Mouse (Mus musculus) retina, adult 2 months (tissue): ENCODE results near the gene Mycbpap.

Experiments used
- DNase-seq: peaks from one replicate; pipeline ENCODE4 v3.0.0-alpha.2; 2012; ENCODE audit warnings: low read depth, low spot score

The Mycbpap gene

DNA sequence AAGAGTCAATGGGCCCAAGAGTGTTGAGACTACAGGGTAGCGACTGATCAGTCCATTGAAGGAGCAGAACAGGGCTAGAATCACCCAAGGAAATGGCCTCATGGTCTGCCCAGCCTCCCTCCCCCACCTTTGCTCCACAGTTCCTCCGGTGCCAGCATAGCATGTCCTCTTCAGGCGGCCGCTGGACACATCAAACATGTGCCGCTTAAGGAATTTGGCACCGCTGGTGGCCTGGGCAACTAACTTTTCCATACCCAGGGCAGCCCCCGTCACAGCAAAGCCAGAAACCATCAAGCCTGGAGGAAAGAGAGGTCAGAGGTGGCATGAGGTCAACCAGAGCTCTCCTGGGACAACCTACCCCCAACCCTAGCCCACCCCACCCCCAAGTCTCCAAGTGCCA lies 39.6 kb downstream of the Mycbpap start:
- DNase-seq = no peak

DNA sequence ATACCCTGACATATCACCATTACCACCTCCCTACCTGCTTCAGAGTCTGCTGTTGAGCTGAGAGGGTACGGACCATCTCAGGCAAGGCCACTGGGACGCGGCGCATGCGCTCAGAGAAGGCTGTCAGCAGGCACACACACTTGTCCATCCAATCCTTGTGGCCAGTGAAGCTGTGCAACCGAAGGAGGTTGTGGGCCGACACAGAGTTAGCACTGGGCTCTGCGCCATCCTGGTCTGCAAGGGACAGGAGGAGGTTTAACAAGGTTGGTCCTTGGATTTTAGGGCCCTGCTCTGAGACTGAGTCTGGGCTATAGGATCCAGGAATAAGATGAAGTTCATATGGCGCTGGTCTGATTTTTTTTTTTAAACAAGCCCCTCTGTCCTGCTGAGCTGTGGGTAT lies 41.2 kb downstream of the Mycbpap start:
- DNase-seq = no peak

DNA sequence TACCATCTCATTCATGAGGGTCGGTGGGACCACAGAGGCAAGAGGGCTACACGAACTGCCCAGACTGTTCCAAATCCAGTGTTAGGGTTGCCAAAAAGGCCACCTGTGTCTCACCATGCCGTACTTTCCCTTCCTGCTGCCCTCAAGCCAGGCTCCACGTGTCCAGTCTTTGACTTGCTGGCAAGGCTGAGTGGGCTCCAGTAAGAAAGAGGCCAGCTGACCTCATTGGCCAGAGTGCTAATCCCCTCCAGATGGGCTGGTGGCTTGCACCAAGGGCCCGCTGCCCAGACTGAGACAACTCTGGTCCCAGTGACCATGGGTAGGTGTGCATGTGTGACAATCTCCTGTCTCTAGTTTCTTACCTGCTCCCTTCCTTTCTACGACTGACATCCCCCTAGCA lies 43.9 kb downstream of the Mycbpap start:
- DNase-seq = no peak

DNA sequence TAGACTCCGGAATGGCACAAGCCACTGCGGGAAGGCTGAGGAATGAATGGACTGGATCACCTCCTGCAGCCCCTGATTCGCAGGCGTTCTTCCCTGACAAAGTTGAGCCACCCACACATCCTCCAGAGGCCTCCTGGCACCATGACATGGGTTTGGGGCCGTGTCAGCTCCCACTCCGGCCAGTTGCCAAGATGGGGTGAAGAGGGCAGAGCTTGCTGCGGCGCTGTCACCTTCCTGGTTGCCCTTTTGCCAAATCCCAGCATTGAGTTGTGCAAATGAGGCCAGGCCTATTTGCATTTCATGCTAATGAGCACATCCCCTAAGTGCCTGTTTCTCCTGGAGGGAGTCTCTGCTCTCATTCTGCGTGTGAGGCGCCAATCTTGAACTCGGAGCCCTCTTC lies 45.8 kb downstream of the Mycbpap start:
- no peak for DNase-seq

DNA sequence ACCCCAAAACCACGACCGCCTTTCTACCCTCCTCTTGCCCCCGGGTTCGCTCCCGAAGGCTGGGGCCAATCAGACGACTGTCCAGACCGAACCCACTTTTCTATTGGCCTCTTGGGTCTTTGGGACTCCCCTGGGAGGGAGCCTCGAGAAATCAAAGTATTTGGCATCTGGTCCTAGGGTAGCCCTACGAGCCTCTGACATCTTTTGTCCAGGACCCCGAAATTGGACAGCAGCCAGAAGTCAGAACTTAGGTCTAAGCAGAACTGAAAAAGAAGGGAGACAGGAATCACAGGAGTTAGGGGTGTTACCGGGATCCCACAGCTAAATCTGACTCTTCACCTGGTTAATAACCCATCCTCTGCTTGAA lies 47.0 kb downstream of the Mycbpap start:
- DNase-seq = no peak

DNA sequence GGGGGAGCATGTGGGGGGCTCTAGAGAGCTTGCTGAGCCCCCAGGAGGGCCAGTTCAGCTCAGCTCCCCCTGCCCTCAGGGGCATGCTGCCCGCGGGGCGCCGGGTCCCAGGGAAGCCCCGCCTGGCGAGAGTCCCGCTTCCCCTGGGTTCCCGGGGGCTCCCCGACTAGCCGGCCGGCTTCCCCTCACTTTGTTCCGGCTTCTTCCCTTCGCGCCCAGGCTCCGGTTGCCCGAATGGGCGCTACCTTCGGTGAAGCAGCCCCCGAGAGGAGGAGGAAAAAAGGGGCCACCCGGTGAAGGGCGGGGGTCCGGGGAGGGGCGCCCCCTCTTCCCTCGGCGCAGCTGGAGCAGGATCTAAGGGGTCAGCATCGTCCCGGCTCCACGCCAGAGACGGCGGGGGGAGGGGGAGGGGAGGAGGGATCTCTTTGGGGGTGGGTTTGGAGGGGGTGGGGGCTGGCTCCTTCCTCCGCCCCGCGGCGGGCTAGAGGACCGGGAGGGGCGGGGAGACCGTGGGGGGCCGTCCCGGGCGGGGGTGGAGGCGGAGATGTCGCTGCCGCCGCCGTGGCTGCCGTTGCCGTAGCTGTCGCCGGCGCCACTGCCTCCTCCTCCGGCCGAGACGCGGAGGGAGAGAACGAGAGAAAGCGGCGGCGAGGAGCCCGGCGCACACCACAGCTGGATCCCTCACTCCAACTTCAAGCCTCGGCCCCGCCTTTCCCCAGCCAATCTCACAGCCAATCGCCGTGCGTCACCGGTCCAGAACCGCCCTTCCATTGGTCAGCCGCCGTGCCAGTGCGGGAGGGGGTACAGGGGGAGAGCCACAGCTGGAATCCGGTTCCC lies 47.6 kb downstream of the Mycbpap start, which contains the start of gene Cacna1g:
TSS of gene Cacna1g (minus strand) at position 492 of the 837 bp plus-strand sequence.
- DNase-seq = no peak

DNA sequence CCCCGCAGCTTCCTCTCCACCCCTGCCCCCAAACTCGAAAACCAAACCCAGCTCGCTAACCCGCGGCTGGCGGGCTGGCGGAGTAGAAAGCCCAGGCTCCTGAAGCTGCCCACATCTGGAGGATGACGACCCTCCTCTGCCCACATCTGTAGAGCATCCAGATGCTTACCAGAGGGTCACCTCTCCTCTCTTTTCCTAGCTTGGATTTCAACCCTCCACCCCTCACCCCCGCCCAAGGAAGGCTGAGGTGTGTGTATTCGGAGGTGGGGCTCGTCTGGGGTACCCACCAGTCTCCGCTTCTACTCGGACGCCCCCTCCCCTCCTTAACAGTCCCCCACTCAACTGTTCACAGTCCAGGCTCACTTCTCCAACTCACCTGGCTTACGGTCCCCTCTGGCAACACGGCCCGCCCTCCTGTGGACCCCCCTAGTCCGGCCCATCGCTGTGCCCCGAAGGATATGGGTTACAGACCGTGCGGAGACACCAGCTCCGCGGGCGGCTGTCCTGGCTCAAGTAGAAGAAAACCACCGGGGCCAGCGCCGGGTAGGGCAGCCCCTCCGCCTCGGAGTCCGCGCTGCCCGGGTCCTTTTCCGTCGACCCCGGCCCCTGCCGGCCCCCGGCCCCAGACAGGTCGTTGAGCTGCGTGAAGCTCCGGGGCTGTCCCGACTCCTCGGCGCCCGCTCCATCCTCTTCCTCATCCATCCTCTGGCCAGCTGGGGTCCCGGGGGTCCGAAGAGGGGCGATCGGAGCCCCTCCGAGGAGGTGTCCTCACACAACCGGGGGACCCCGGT lies 48.4 kb downstream of the Mycbpap start:
- DNase-seq = no peak

DNA sequence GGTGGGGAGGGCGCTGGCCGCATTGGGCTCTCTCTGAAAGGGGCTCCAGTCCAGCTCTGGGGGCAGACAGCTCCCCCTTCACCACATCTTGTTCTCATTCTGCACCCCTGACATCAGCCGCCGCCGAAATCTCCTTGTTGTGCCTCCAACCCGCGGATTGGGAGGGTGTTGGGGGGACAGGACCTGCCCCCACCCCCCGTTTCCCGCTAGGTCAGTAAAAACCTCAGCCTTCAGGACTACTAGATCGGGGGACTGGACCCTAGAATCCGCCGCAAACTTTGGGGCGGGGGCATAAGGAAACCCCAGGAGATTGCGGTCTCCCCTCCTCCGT lies 49.0 kb downstream of the Mycbpap start:
- DNase-seq = no peak

DNA sequence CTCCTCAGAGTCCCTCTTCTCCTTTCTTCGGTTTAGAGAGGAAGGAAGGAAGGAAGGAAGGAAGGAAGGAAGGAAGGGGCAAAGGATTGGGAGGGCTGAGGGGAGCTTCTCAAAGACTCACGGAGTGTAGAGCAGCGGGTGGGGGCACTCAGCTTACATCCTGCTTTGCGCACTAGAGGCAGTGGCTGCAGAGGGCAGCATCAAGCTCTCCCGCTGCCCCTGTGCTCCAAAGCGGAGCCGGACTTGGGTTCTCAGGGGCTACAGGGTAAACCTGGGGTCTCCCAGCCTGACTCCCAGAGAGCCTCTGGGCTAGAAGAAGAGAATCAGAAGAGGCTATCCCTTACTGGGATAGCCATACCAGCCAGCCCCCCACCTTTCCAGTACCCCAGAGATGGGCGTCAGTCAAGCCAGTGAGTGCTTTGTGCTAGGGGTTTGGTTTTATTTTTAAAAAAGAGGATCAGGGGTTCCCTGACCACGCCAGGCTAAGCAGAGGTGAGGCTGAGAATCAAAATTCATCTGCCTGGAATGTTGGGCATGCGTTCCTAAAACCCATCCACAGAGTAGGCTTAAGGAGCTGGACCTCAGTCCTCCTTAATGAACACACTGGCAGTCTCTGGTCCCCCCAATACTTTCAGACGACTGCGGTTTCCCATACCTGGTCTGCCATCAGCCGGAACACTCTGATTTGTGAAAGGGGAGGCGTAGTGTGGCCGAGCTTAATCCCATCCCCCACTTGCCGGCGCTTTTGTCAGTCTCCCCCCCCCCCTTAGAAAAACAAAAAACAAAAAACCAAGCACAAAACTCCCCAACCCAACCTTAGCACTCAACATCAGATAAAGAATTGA lies 49.6 kb downstream of the Mycbpap start:
- no peak for DNase-seq

DNA sequence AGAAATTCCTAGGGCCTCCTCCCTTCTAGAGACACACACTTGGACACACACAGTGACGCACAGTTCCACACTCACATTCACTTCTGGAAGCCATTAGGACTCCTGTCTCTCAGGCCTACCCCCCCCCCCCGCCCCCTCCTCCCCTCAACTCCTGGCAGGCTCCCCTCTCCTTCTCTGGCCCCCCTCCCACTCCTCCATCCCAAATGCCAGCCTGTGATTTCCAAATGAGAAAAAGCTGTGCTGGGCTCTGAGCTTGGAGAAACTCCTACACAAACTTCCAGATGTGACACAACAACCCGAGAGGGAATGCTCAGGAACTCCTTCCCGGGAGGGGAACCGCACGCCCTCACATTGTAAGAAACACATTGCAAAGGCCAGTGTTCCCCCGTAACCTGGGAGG lies 51.2 kb downstream of the Mycbpap start:
- no peak for DNase-seq

DNA sequence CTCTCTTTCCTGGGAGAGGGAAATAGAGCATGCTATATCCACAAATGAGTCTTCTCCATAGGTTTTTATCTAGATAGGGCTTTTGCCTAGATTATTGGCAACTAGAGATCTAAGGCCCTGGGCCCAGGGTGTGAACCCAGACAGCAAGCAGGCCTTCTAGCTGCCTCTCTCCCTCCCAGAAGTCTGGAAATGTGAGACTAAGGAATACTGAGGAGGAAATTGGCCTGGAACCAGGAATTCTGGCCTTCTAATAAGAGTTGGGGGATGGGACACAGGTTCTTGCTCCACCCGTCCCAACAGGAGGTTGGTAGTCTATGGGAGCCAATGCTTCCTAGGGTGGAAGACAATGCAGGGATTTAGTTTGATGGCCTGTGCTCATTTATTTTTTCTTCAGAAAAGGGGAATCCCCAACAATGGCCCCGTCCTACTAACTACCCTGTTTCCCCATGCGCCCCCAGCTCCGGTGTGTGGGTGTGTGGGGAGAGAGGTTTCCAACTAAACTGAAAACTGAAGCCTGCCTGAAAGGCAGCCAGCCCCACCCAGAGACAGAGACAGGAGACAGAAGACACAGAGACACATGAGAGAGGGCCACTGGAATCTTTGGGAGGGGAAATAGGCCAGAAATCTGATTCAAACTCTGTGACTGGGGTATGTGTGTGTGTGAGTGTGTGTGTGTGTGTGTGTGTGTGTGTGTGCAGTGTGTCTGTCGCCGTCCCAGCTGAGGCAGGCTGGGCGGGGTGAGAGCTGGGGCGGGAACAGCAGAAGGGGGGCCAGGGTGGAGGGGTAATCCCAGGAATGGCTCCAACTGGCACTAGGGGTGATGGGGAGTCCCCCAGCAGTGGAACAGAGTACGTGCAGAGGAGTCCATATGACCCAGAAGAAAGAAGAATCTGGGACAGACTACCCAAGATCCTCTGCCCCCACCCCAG lies 52.1 kb downstream of the Mycbpap start:
- no peak for DNase-seq

DNA sequence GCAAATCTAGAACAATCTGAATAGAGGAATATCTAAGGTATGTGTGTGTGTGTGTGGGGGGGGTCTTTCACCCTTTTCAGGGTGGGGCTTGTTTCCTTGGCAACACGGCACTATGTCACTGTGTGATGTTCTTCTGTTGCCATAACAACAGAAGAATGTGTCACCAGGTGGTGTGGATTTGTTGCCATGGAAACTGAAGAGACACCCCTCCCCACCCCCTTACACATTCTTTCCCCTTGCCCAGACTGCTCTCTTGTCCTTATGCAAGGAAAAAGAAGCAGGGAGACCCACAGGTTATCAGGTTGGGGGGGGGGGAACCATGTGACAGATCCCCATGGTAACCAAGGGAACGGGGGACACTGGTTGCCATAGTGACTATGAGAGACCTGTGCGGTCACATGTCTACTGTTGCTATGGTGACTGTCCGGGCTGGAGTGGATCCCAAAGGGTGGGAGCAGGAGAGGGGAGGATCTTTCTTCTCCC lies 52.9 kb downstream of the Mycbpap start:
- DNase-seq = no peak

DNA sequence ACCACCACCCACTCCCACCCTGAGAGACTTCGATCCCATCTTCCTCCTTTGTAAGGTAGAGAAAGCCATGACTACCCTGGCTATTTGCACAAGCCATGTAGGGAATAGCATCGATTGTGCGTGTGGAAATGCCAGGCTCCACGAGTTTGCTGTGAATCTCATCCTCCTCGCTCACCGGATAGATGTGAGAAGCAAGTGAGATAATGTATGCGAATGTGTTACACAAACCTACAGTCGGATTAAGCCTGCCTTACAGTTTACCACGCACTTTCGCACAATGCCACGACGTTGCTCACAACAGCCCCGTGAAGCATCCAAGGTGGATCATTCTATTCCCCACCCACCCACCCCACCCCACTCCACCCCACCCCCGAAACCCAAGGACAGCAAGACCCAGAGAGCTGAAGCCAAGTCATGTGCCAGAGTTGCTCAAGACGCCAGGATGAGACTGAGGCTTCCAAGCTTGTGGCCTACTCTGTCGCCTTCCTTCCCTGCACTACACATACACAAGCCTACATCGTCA lies 55.1 kb downstream of the Mycbpap start:
- DNase-seq = no peak

DNA sequence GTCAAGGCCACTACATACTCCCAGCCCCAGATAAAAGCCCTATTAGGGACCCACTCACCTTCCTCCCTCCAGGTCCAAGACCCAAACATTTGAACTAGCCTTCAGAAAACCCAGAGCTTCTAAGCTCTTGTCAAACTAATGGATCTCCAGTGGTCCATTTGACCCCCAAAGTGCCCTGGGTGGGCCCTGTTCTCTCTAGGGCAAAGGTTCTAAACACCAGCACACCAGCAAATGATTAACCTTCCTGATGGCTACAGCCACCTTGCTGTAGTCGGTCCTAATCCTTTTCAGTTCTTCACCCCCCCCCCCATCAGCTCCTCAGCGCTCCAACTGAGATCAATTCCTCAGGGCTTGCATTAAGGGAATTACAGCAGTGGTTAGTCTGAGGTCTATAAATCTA lies 57.4 kb downstream of the Mycbpap start:
- DNase-seq = no peak

DNA sequence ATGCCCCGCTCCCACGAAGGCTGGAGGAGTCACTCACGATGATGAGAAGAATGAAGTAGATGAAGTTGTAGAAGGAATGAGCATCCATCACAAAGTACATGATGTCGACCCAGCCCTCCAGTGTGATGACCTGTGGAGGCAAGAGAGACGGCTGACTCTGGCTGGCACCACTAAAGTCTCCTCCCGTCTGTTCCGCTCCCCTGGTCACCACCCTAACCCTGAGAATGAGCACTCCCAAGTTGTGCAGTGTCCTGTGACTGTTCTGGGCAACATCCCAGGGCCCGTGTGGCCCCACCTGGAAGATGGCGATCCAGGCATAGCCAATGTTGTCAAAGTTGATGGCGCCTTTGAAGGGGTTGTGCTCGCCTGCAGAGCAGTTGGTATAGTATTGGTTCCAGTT lies 59.7 kb downstream of the Mycbpap start:
- DNase-seq = no peak

DNA sequence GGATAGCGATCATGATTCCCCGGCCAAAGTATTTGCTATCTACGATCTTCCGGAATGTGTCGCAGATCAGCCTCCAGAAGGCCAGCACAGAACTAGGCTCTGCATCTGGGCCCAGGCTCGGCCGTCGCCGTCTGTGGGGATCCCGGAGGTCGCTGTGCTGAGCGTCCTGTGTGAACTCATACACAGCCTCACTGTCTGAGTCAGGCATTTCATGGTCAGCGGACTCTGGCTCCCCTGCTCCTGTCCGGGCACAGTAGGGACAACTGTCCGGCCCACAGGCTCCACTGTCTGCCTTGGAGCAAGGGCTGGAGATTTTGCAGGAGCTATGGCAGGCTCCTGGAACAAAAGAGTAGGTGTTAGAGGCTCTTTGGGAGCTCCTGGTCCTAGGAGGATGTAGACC lies 64.5 kb downstream of the Mycbpap start:
- no peak for DNase-seq

DNA sequence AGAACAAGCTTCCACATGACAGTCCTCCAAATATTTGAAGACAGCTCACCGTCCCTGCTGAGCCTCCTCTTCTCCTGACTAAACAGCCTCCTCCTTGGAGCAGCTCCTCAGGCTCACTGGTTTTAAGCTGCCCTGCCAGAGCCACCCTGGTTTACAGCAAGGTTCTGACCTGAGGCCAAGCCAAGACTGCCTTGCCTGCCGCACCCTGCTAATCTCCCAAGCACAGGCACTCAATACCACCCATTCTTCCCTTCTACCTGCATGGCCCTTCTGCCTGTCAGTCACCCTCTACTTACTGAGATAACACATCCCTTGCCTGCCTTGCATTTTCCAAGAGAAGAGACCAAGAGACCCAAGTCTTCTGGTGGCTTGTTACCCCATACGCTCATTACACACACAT lies 65.2 kb downstream of the Mycbpap start:
- no peak for DNase-seq

DNA sequence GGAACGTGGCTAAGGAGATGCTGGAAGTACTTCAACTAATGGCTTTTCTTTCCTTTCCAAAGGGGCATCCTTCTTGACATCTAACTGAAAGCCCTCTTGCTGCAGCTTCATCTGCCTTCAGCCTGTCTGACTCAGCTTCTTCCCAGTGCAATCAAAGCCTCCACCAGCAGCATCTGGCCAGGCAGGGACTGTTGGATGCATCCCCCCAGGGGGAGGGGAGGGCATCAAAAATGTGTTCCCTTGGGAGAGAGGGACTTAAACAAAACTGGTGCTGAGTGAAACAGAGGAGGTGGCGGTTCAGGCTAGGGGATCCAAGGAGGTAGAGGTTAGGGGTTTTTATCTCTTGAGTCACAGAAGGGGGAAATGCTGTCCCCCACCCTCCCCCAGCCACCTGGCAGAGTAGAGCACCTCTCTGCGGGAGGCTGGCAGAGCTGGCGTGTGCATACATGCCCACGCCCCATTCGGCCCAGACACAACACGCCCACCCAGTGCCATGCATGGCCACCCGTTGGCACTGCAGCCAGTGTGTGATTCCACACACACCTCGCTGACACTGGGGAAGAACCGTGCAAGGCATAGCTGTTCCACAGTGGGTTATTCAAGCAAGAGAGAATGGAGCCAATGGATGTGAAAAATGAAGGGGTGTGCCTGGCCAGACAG lies 66.3 kb downstream of the Mycbpap start:
- no peak for DNase-seq

DNA sequence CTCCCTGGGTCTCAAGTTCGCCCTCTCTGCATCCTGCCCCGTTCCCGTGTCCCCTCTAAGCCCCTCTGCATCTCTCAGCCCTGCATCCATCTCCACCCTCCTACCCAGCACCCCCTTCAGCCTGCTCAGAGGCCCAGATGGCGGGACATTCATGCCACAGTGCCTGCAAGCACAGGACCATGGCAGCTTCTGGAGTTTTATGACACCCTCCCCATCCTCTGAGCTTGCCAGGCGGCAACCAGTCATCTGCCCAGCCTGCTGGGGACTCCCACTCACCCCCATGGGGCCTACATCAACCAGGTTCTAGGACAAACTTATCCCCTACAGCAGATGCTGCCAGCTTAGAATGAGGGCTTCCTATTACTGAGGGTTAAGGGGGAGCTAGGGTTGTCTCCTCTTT lies 66.8 kb downstream of the Mycbpap start:
- no peak for DNase-seq
